Mouse (Mus musculus): ENCODE results near the gene Eipr1.
"Not testable (repeated sequence)": the region's sequence is repeated elsewhere in the genome, so short reads cannot be mapped to it uniquely, and the experiment has no call there.

Gene Eipr1

DNA sequence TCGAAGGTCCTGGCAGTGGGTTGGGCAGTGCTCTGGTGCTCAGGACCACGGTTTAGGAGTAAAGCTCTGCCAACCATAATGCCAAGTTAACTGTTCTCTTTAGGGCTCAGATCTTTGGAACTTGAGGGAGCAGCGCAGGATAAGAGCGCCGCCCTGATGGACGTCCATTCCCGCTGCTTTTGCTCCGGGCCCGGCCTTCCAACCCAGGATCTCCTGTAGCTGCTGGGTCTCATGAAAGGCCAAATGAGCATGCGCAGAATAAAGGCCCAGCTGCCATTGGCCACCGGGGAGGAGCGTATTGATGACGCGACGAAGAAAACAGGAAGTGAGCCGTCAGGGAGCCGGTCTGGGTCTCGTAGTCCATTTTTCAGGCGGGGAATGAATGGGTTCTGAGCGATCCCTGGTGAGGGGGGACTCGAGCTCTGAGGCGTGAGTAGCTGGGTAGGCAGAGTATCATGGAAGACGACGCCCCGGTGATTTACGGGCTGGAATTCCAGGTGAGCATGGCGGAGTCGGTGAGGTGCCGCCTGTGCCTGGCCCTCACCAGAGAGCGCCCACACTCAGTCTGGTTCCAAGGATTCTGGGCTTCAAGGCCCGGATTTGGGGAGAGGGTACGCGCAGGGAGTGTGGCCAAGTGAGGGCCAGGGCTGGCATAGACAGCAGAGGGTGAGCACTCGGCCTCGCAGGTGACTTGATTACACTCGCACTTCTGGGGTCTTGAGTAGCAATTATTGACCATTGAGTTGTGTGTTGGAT lies at the start of gene Eipr1:
Gene Eipr1 (plus strand): TSS at position 296 of the 756 bp plus-strand sequence.
- DNase-seq (ENCODE audit: low spot score in 2 of 2) = peak; percentile 87 to 90

DNA sequence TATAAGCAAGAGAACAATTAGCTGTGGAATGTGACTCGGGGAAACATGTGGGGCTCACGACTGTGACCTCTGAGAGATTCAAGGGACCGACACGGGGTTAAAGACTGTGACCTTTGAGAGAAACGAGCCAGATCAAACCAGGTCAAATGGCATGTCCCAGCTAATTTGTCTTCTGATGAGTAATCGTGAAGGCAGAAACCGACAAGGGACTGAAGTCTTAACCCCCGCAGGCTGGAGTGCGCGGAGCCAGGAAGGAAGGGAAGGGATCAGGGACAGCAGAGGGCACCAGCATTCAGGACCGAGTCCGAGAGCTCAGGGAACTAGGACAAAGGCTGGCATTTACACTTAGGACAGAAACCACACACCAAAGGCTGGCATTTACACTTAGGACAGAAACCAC lies 47.2 kb upstream of the Eipr1 start:
- no peak for DNase-seq (ENCODE audit: low spot score in 2 of 2)

DNA sequence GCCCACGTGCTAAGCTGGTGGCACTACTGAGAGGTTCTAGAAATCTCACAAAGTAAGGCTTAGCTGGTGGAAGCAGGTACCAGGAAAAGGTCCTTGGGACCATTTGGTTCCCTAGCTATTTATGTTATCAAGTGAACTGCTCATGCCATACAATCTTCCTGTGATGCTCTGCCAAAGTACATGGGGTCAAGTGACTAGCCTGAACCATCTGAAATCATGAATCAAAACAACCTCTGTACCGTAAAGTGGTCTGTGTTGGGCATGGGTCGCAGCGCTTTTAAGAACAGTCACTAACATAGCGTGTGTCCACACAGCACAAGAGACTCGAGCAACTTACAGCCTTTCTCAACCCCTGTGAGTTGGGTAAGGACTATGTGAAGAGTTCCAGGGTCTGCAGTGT lies 46.4 kb upstream of the Eipr1 start:
- no peak for DNase-seq (ENCODE audit: low spot score in 2 of 2)

DNA sequence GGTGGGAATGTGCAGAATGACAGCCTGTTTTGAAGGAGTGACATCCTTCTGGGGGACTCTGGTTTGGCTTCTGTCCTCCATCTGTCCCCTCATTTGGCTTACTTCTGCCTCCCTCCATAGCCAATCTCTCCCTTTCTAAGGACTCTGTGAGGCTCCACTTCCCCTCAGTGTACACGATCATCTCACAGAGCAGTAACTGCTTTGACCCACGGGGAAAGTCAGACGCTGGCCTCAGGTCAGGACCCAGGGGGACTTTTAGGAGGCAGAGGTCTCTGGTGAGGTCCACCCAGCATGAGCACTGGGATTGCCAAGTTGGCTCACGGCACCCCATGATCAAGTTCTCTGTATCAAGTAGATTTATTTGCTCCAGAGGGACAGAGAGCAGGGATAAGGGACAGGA lies 43.4 kb upstream of the Eipr1 start:
- DNase-seq (ENCODE audit: low spot score in 2 of 2) = no peak

DNA sequence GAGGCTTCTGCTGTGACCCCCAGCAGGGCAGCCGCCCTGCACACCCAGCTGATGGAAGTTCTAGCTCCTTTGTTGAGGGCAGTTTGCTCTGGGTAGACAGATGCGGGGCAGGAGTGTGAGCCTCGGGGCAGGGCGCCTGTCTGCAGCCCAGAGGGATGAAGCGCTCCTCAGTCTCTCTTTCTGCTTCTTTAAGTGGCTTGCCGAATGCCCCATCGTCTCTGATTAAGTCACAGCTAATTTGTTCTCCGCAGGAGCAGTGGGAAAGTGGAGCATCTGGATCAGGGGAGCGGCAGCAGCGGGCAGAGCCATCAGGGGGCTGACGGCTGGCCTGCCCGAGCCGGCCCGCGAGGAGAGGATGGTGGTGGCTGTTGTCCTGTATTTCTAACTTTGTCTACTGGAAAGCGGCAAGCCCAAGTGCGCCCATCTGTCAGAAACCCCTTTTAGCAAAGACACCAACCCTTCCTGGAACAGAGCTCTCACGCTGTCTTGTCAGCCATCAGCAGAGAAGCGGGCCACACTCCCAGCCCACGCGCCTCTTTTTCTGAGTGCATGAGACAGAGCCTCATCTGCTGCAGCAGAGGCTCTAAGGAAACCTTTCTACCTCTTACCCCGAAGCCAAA lies 40.9 kb upstream of the Eipr1 start:
- no peak for DNase-seq (ENCODE audit: low spot score in 2 of 2)

DNA sequence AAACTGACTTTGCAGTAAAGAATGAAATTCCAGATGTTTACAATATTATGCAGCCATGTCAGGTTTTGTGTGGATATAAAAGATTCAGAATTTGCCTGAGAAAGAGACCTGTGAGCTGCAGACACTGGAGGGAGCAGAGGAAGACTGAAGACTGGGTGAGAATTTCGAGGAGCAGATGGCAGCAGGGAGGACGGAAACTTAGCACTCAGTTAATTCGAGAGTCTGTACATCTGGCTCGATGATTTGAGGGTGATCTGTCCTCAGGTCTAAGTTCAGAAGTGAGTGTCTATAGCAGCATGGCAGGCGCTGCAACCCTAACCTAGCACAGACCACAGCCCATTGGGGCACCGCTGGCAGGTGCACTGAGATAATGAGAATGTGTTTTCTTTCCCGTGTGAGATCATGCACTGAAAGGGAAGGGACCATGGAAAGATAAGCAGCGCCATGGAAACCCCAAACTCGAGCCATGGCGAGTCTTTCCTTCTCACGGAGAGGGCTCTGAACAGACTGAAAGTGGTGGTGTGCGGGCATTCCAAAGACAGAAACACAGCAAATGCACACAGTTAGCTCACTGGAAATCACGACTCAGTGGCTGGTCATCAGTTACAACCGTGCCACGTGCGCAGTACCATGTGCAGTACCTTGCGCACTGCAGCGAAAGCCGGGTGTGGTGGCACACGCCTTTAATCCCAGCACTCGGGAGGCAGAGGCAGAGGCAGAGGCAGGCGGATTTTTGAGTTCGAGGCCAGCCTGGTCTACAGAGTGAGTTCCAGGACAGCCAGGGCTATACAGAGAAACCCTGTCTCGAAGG lies 36.6 kb upstream of the Eipr1 start:
- DNase-seq (ENCODE audit: low spot score in 2 of 2) = no peak

DNA sequence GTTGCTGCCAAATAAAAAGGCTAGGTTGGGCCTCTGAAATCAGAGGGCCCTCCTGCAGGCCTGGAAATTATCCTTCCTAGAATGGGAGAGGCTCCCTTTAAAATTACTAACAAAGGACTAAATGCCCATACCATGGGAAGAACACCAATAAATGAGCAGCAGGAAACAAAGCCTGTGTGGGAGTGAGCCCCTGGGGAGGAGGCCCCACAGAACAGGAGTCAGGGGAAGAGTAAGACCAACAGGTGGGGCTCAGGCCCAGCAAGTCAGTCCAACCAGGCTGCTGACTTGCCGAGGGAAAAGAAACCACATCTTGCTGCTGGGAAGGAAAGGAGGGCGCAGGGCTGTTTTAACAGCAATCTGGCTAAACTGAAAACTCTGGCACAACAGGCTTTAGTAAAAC lies 34.5 kb upstream of the Eipr1 start:
- DNase-seq (ENCODE audit: low spot score in 2 of 2) = no peak

DNA sequence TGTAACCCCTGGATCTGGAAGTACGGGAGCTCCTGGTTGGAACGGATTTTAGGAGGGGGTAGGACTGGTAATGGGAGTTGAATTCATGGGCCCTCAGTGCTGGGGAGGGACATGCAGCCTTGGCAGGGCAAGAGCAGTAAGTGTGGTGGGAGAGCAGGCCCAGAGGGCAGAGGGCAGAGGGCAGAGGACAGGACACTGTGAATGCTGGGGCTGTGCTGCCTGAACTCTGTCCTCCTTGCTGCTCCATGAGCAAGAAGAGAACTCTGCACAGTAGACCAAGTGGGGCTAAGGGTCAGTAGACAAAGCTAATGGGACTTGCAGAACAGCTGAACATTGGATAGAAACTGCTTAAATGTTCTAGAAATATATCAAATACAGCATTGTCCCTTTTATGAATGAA lies 33.5 kb upstream of the Eipr1 start:
- no peak for DNase-seq (ENCODE audit: low spot score in 2 of 2)

DNA sequence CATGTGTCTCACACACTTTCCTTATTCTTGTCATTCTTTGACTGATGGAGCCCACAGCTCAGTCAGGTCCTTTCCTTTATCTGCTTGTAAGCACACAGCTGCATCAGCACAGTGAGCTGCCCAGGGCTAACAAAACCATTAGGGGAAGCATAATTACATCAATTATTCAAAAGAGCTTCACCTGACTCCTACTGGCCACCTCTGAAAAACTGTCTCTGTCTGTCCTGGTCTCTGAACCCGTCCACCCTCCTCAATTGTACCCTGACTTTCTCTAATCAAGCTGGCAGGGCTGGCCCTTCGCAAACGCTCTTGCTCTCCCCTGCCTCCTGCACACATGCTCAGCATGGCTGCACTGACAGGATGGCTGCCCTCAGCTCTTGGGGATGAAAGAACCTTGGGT lies 27.2 kb upstream of the Eipr1 start:
- no peak for DNase-seq (ENCODE audit: low spot score in 2 of 2)

DNA sequence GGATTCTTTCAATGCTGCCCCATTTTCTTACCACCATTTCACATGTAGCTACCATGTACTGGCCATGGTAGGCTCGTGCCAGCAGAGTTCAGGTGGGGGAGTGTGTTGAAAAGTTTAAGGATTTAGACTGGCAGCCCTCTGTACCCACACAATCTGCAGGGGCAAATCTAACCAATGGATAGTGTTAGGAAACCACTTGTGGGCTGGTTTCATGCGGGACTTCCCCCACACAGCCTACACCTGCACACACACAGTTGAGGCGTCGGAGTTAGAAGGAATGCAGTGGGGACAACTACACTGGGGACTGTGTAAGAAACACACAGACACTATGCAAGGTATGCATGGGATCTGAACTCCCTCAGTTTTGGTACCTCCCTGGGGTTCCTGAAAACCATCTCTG lies 25.4 kb upstream of the Eipr1 start:
- no peak for DNase-seq (ENCODE audit: low spot score in 2 of 2)

DNA sequence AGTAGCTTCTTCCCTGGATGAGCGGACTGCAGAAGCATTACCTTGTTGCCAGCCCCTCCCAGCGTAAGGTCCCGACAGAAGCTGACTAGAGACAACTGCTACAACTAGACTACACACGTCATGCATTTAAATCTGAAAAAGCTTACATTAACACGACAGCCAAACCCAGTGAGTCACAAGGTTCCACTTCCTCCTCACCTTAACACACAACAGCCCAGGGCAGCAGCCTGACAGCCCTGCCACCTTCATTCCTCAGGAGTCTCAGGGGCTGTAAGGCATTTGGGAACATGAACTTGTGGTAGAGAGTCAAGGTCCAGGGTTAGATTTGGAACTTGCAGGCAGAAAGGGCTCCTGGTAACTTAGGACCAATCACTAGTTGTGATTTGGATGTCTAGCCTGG lies 24.5 kb upstream of the Eipr1 start:
- no peak for DNase-seq (ENCODE audit: low spot score in 2 of 2)

DNA sequence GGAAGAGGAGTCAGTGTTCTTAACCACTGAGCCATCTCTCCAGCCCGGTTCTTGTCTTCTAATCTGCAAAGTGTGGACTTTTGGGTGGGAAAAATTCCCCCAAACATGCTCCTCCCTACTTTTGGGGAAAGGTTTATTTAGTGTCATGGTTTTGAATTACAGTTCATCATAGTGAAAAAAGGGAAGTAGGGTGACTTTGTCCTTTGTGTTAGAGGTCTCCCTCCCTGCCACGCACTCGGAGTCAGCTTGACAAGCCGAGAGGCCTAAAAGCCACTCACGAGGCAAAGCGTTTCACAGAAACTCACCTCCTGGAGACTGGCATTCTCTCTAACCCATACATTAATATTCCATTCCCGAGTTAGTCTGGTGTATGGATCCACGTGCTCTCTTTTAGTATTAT lies 19.0 kb upstream of the Eipr1 start:
- DNase-seq (ENCODE audit: low spot score in 2 of 2) = no peak

DNA sequence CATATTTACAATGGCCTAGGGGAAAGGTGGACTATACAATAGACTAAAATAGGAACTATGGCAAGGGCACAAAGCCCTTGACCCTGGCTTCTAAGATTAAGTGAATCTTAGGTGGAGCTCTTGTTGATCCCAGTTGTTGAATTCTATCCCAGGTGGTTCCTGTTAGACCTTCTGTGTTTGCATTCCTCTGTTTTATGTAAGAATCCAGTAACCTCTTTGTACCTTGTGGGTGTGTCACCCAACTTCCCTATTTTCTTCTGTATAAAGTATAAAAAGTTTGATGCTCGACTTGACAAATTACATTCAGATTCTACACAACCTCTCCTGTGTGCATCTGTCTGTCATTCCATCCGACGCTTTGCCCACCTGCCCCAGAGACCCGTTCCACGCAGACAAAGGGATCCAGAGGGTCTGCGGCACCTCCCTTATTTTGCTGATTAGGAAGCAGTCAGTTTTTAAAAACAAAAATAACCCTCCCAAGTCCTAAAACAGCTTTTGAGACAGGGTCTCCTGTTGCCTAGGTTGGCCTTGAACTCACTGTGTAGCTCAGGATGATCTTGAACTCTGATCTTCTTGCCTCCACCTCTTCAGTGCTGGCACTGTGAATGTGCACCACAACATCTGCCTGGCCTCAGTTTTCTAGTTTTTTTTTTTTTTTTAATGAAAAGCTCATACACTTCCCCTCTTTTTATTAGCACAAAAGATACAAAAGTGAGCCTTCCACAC lies 17.9 kb upstream of the Eipr1 start:
- not testable (repeated sequence) for DNase-seq (ENCODE audit: low spot score in 2 of 2)

DNA sequence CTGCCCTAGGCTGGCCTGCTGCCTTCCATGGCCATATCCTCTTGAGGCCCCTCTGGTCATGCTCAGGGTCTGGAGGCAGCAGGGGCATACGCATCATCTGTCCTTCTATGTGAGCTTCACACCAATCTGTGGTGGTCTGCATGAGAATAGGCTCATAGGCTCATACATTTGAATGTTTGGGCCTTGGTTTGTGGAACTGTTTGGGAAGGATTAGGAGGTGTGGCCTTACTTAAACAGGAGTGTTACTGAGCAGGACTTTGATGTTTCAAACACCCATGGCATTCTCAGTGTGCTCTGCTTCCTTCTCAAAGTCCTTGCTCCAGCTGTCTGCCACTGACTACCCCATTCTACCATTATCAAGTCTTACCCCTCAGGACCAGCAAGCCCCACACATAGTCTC lies 17.3 kb upstream of the Eipr1 start:
- DNase-seq (ENCODE audit: low spot score in 2 of 2) = no peak

DNA sequence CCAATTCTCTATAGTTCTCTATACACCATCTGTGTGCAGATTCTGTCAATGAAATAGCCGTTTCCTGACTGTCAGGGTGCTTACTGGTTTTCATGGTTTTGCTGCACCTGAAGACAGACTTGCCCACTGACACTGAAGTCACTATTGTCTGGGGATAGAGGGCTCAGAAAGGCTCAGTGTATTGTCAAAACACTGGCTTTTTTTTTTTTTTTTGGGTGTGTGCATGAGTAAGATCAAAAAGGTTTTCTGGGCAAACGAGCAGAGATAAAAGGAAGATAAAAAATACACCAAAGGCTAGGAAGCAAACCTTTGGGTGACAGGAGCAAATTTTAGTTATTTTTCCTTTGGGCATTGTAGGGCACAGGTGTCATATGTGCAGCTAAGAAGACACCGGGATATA lies 16.3 kb upstream of the Eipr1 start:
- DNase-seq (ENCODE audit: low spot score in 2 of 2) = no peak

DNA sequence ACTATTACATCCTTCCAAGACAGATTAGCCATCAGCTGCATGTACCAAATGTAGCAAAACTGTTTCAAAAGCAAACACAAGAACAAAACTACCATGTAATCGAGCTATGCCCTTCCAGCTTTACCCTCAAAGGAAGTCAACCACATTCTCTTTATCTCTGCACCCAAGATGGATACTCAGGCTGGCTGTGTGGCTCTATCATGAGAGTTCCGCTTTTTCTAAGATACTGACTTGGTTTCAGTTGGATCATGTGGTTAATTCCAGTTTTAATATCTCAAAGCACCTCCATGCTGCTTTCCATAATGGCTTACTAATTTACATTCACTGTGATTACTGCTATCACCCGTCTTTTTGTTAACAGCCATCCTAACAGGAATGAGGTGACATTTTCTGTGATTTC lies 8.3 kb upstream of the Eipr1 start:
- DNase-seq (ENCODE audit: low spot score in 2 of 2) = no peak

DNA sequence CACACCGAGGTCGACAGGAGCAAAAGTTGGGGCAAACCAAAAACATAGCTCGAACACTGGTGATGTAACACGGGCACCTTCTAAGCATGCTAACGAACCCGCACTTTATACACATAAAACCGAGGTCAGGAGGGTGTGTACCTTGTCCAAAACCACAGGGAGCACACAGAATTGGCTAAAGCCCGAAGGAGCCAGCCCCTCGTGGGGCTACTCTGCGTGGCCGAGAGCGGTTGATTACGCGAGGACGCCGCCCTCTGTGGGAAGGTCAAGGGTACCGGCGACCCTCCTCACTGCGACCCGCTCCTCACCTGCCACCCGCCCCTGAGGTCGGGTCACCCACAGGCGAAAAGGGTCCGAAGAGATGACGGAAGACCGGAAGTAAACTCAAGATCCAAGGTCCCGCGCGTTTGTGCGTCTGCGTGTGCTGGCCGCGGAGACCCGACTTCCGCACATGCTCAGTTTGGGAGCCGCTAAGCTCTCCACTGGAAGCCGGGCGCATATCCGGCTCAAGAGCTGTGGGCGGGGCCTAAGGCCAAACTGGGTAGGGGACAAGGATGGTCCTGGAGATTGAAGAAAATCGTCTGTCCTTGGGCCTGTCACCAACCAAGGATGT lies 1.5 kb upstream of the Eipr1 start, which contains the start of gene Trappc12:
Gene Trappc12 (minus strand): TSS at position 452 of the 613 bp plus-strand sequence.
- DNase-seq (ENCODE audit: low spot score in 2 of 2) = peak; percentile 85 to 92

DNA sequence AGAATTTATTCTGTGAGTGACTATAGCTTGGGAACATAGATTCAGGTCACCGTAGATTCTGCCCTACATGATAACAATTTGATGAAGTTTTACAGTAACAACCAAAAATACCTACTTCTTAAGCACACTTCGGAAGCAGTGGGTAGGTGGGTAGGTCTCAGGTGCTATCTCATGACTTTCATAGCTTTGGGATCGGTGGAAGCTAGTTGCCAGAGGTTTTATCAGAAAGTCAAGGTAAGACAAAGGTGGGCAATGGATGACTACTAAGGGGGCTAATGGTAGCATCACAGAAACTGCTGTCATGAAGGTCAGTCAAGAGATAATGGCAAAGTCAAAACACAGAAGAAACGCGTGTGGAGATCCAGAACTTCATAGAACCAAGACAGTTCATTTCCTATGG lies 727 bp upstream of the Eipr1 start:
- no peak for DNase-seq (ENCODE audit: low spot score in 2 of 2)

DNA sequence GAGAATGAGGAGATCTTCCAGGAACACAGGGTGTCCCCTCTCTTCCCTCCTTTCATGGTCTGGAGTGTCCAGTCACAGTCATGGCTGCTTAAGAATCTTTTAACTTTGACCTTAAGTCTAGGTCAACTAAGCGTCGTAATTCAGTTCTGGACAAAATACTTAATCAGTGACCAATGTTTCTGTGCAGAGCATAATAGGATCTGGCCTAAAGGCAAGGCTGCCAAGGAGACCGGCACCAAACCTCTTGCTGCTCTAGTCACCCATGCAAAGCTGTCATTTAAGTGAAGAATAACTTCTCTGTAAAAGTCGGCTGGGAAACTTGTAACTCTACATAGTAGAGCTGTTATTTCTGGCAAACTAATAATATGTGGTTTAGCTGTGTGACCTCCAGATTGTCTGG lies 4.4 kb downstream of the Eipr1 start:
- no peak for DNase-seq (ENCODE audit: low spot score in 2 of 2)

DNA sequence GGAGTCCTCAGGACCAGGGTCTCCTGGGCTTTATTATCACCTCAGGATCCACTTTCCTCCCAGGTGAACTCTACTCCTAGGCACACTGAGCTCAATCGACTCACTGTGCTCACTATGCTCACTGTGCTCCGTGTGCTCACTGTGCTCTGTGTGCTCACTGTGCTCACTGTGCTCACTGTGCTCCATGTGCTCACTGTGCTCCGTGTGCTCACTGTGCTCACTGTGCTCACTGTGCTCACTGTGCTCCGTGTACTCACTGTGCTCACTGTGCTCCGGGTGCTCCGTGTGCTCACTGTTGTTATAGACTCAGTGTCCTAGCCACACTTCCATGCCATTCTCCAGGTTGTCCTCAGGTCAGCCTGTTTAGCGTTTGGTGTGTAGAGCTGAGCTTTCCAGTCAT lies 18.4 kb downstream of the Eipr1 start:
- no peak for DNase-seq (ENCODE audit: low spot score in 2 of 2)

DNA sequence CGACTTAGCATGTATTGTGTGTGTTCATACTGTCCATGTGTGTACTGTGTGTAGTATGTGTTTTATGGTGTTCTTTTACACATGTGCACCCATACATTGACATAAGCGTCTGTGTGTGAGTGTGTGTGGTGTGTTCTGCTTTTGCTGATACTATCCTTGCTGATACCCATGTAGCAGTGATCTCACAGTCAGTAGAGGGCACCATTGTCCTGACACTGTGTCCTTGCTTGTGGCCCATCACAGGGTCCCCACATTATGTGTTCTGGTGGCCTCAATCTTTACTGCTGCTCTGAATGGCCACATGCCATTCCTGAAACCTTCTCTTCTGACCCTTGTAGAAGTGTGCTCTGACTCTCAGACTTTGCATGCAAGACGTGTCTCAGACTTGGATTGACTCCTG lies 22.2 kb downstream of the Eipr1 start:
- DNase-seq (ENCODE audit: low spot score in 2 of 2) = no peak

DNA sequence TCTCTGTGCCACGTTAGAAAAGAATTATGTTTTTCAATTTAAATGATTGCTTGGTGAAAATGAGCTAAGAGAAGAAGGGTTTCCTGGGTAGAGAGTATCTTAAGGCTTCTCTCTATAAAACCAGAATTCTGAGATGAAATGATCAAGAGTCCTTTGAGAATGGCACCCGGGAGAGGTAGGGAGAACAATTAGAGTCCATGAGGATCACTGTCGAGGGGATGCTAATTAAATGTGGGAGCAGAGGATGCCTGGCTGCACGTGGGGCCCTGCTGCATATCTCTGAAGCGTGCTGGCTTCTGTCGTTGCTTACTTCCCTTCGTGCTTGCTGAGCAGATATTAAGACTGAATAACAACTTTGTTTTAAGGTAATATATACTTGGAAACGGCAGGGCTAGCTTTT lies 23.5 kb downstream of the Eipr1 start:
- DNase-seq (ENCODE audit: low spot score in 2 of 2) = no peak

Data from spleen, postnatal 4 days (tissue).